Mouse (Mus musculus) ES-E14 (cell line): Measurements from ENCODE around the gene Psma5. TPM values are rescaled to one million over a fixed set of nuclear protein-coding genes. Genes with fewer than 3 reads are reported as not detected.
"Not testable (repeated sequence)": the region's sequence is repeated elsewhere in the genome, so short reads cannot be mapped to it uniquely, and the experiment has no call there.

Experiments used
- DNase-seq: peaks from one replicate; pipeline ENCODE4 v3.0.0-alpha.2; 2013; ENCODE audit warnings: low read depth, low spot score
- H3K27ac ChIP-seq: 2 replicates; pipeline ENCODE4 v1.5.1; 2012; ENCODE audit warnings: low read depth, mild to moderate bottlenecking, low read length, moderate library complexity, mixed read lengths; ENCODE audit not compliant: poor library complexity, insufficient read depth, severe bottlenecking
- H3K36me3 ChIP-seq: 2 replicates; pipeline ENCODE4 v1.6.1; 2012; ENCODE audit warnings: mild to moderate bottlenecking, low read length, moderate library complexity, mixed read lengths; ENCODE audit not compliant: control insufficient read depth, poor library complexity, insufficient read depth, severe bottlenecking
- H3K4me1 ChIP-seq, 2 experiments: fragments of 150-350 bp in 1 of 2; sonication (generic) in 1 of 2; 2 replicates each; pipeline ENCODE4 v1.6.1; 2012; ENCODE audit warnings: low read length in 2 of 2, mild to moderate bottlenecking in 1 of 2, mixed read lengths in 1 of 2; ENCODE audit not compliant: control insufficient read depth in 2 of 2, insufficient read depth in 2 of 2, poor library complexity in 1 of 2
- H3K4me3 ChIP-seq, 2 experiments: fragments of 150-350 bp in 1 of 2; sonication (generic) in 1 of 2; 2 replicates each; pipeline ENCODE4 v1.5.1; 2012; ENCODE audit warnings: low read length in 2 of 2, low read depth in 1 of 2, mild to moderate bottlenecking in 1 of 2, mixed read lengths in 1 of 2; ENCODE audit not compliant: insufficient read depth in 1 of 2, poor library complexity in 1 of 2, severe bottlenecking in 1 of 2
- H3K9ac ChIP-seq: 2 replicates; pipeline ENCODE4 v1.6.1; 2012; ENCODE audit warnings: low read depth, mild to moderate bottlenecking, low read length, mixed read lengths; ENCODE audit not compliant: poor library complexity, insufficient read depth, severe bottlenecking
- H3K9me3 ChIP-seq: fragments of 150-350 bp; sonication (generic); 2 replicates; pipeline ENCODE4 v1.6.1; 2012; ENCODE audit warnings: low read depth, mild to moderate bottlenecking, low read length; ENCODE audit not compliant: control insufficient read depth, insufficient read depth
- CHD2 ChIP-seq: IDR thresholded peaks from 2 replicates; pipeline ENCODE4 v1.6.1; 2014; ENCODE audit warnings: mild to moderate bottlenecking, low read depth, low read length, inconsistent platforms
- HCFC1 ChIP-seq: IDR thresholded peaks from 2 replicates; pipeline ENCODE4 v1.6.1; 2012; ENCODE audit warnings: low read length, inconsistent platforms, borderline replicate concordance; ENCODE audit not compliant: insufficient read depth
- MAFK ChIP-seq: IDR thresholded peaks from 2 replicates; pipeline ENCODE4 v1.6.1; 2014; ENCODE audit warnings: mild to moderate bottlenecking, low read depth, low read length, inconsistent platforms; ENCODE audit not compliant: insufficient read depth
- ZC3H11A ChIP-seq: IDR thresholded peaks from 2 replicates; pipeline ENCODE4 v1.6.1; 2012; ENCODE audit warnings: low read depth, mild to moderate bottlenecking, inconsistent platforms, low read length, borderline replicate concordance
- ZNF384 ChIP-seq: IDR thresholded peaks from 2 replicates; pipeline ENCODE4 v1.6.1; 2012; ENCODE audit warnings: low read depth, low read length, inconsistent platforms
- in situ Hi-C, 2 experiments: fragments of 600-800 bp; cut with MboI; formaldehyde crosslinking; loops; one replicate each; pipeline ENCODE4 v1.15.1; 2025; ENCODE audit warnings: low sequenced_read_pairs in 2 of 2, inconsistent platforms in 1 of 2; ENCODE audit not compliant: unreplicated experiment in 2 of 2
- total RNA-seq: library from RNA; depleted of rRNA; stranded (reverse); fragments of 300-350 nt; gene quantifications from 2 replicates; pipeline ENCODE4 v1.2.3, GENCODE M21; 2012

Gene Psma5
- total RNA-seq, 1 experiment: 248 TPM

DNA sequence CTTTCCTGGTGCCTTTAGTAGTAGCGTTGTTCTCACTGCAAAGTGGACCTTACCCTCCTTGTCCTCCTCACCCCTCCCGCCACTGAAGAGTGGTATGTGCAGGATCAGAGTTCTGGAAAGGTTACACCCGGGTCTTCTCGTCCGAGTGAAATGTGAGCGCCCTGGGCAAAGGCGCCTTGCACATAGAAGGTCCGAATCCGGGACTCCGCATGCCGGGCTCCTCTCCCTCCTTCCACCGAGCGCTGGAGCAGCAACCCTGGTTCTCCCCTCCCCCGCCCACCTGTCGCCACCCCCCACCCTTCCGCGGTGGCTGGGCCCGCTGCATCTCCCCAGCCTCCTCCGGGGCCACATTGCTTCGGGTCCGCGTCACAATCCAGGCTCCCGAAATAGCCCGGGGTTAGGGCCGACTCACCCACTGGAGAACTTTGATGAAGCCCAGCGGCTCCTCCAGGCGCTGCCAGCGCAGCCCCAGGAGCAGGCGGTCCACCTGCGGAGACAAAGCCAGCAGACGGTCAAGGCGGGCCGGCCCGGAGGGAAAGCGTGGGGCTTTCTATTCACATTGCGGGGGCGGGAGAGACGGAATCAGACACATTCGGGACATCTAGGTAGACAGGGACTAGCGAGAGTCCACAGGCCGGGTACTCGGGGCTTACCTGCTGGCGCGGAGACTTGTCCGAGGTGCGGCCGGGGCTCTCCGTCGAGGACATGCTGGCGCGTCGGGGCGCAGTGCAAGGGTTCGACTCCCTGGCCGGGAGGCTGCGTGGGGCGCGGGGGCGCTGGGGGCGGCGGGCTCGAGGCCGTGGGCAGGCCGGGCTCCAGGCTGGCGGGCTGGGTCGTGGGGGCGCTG lies 30.8 kb upstream of the Psma5 start:
- Histone ChIP-seq H3K27ac (no peak overlapping the region), H3K36me3 (no peaks in the 10 kb centered on the region), H3K9me3 (no peaks in the 10 kb centered on the region), H3K4me1 (peaks cover 0 to 4% of the 10 kb centered on the region in 2 experiments; a peak in 1 of 4 replicates), H3K4me3 (peak overlapping the region; percentile 54 to 67), H3K9ac (peak overlapping the region; percentile 46; the same call in 1 of the 2 replicates)
- no peak for TF ChIP-seq ZNF384
- TF ChIP-seq HCFC1: no peak
- TF ChIP-seq CHD2: no peak
- TF ChIP-seq ZC3H11A: no peak
- TF ChIP-seq MAFK: no peak
- no peak for DNase-seq
- in situ Hi-C loops: no loop called here

DNA sequence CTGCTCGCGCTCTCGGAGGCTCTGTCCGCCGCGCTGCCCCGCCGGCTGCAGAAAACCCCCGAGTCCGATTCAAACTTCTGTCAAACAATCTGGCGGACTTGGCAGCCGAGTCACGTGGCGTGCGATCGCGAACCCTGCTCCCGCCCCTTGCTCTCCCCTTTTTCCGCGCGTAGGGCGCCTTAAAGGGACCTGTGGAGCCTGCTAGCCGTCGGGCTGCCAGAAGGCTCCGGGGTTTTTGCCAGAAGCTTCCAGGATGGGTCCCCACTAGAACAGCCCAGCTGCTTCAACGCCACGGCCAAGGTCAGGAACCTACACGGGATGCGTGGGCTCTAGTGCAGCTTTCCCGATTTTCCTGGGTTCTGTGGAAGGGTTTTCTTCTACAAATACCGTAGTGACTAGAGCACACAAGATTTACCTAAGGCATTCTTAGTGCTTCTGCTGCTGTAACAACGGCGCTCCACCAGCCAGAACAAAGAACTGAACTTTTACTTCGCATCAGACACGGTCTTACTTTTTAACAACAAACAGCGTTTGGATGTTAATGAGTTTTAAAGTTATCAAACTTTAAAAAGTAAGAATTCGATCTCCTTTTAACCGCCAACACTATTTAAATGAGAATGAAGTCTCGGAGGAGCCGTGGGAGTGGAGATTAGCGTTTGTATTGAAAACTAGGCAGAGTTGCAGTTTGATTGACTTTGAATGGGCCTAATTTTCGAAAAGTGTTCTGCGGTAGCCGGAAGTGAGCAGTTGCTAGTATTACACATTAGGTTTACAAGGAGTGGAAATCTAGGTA lies 30.0 kb upstream of the Psma5 start, which contains the start of gene Sypl2:
Gene Sypl2, minus strand, starts transcription at position 91 of the 793 bp plus-strand sequence.
- H3K36me3 ChIP-seq: no peaks in the 10 kb centered on the region
- H3K9ac ChIP-seq: peak within 1 kb of the TSS; percentile 46; the same call in 1 of the 2 replicates
- peak within 1 kb of the TSS; percentile 54 to 67 for H3K4me3 ChIP-seq
- H3K27ac ChIP-seq: no peak within 1 kb of the TSS
- in situ Hi-C loops: no loop called here
- DNase-seq: no peak
- peaks cover 0 to 4% of the 10 kb centered on the region in 2 experiments; a peak in 1 of 4 replicates for H3K4me1 ChIP-seq
- TF ChIP-seq ZC3H11A (no peak), HCFC1 (0 out of 2 replicates have a peak, but pooled peaks have one; percentile 19)
- no peaks in the 10 kb centered on the region for H3K9me3 ChIP-seq

DNA sequence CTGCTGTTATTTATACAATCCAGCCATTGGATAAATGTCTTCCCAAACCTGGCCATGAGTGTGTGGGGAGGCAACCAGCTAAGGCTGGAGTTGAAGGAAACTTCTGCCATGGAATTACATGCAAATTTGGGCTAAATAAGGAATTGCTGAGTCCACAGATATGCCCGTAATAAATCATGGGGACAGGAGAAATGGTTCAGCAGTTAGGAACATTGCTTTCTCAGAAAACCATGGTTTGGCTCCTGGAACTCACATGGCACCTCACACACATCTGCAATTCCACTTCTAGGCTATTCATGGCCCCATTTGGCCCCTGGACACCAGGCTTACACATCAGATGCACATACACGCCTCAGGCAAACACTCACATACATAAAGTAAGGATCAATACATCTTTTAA lies 29.2 kb upstream of the Psma5 start:
- no peak for DNase-seq
- Histone ChIP-seq H3K27ac (no peak overlapping the region), H3K36me3 (no peaks in the 10 kb centered on the region), H3K9me3 (no peaks in the 10 kb centered on the region), H3K9ac (no peak overlapping the region), H3K4me3 (no peak overlapping the region), H3K4me1 (peaks cover 0 to 6% of the 10 kb centered on the region in 2 experiments; a peak in 1 of 4 replicates)
- TF ChIP-seq CHD2: no peak
- no peak for TF ChIP-seq ZC3H11A
- no peak for TF ChIP-seq ZNF384
- TF ChIP-seq MAFK: no peak
- TF ChIP-seq HCFC1: no peak
- in situ Hi-C loops: no loop called here

DNA sequence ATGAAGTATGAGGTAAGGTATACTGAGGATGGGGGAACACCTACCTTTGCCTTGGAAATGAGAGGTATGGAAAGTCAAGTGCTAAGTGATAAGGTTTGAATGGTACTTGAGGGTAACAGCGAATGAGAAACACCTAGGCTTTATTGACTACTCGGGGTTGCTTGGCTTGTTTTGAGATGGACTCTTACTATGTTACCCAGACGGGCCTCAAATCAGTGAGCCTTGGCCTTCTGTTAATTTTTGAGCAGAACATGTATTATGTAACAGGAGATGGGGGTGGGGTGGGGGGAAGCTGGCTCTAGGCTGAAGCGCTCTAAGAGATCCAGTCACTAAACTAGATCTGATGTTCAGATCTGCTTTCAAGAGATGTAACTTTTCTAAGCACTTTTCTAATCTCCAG lies 25.1 kb upstream of the Psma5 start:
- no peaks in the 10 kb centered on the region for H3K9me3 ChIP-seq
- no peak for DNase-seq
- no peaks in the 10 kb centered on the region for H3K36me3 ChIP-seq
- no peak for TF ChIP-seq CHD2
- TF ChIP-seq HCFC1: no peak
- no peak for TF ChIP-seq ZNF384
- TF ChIP-seq MAFK: no peak
- no peak for TF ChIP-seq ZC3H11A
- no peak overlapping the region for H3K27ac ChIP-seq
- in situ Hi-C loops: no loop called here
- H3K4me1 ChIP-seq: peaks cover 0 to 6% of the 10 kb centered on the region in 2 experiments; a peak in 1 of 4 replicates
- no peak overlapping the region for H3K4me3 ChIP-seq
- no peak overlapping the region for H3K9ac ChIP-seq

DNA sequence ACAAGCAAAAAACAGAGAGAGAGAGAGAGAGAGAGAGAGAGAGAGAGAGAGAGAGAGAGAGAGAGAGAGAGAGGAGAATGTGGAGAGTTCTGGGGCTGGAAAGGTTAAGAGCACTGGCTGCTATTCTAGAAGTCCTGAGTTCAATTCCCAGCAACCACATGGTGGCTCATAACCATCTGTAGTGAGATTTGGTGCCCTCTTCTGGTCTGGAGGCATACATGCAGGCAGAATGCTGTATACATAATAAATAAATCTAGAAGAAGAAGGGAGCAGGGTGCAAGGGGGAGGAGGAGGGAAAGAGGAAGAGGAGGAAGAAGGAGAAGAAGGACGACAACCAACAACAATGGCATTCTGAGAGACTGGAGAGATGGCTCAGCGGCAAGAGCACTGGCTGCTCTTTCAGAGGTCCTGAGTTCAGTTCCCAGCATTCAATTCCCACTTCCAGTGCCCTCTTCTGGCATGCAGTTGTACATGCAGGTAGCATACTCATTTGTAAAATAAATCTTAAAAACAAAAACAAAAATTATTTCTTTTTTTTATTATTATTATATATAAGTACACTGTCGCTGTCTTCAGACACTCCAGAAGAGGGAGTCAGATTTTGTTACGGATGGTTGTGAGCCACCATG lies 19.1 kb upstream of the Psma5 start:
- H3K4me1 ChIP-seq, H3K4me3 ChIP-seq, in situ Hi-C loops, H3K9me3 ChIP-seq, H3K27ac ChIP-seq, H3K9ac ChIP-seq, H3K36me3 ChIP-seq: not testable (repeated sequence)
- DNase-seq: peak; percentile 17
